Mouse (Mus musculus): ENCODE data around the gene Pla2r1. TPM values are rescaled to one million over a fixed set of nuclear protein-coding genes. Genes with fewer than 3 reads are reported as not detected.

The Pla2r1 gene
- polyA plus RNA-seq, 1 experiment from 2014 or later, result 1.1 TPM

GRCm38 (mm10) chr2:60478778-60479177 is 74.3 kb downstream of the Pla2r1 start:
- ATAC-seq (ENCODE audit: insufficient number of reproducible peaks, low FRiP score, low TSS enrichment, low read depth) (no peak), DNase-seq (ENCODE audit: low spot score) (no peak)
- no peak overlapping the region for H3K9ac ChIP-seq (ENCODE audit: low read length)
- no peak overlapping the region for H3K4me2 ChIP-seq (ENCODE audit: low read depth, severe bottlenecking)
- H3K4me1 ChIP-seq (ENCODE audit: control insufficient read depth, insufficient read depth, low read length), result no peaks in the 10 kb centered on the region
- H3K27ac ChIP-seq (replicated peaks; ENCODE audit: low read depth, low read length), result no peak overlapping the region
- WGBS, result 87% methylated on average over 2 of the region's 2 CpGs
- H3K4me3 ChIP-seq (ENCODE audit: low read depth, low read length), result no peak overlapping the region
- no peaks in the 10 kb centered on the region for H3K27me3 ChIP-seq (ENCODE audit: control insufficient read depth, insufficient read depth, low read length)
- H3K9me3 ChIP-seq (ENCODE audit: control insufficient read depth, low read length), result no peaks in the 10 kb centered on the region
- H3K36me3 ChIP-seq (ENCODE audit: control insufficient read depth, insufficient read depth, low read length), result no peaks in the 10 kb centered on the region

- Histone ChIP-seq H3K9ac (ENCODE audit: low read length) (no peak overlapping the region), H3K27me3 (ENCODE audit: control insufficient read depth, insufficient read depth, low read length) (no peaks in the 10 kb centered on the region), H3K4me1 (ENCODE audit: control insufficient read depth, insufficient read depth, low read length) (no peaks in the 10 kb centered on the region), H3K27ac (replicated peaks; ENCODE audit: low read depth, low read length) (no peak overlapping the region), H3K4me2 (ENCODE audit: low read depth, severe bottlenecking) (no peak overlapping the region), H3K4me3 (ENCODE audit: low read depth, low read length) (no peak overlapping the region), H3K9me3 (ENCODE audit: control insufficient read depth, low read length) (no peaks in the 10 kb centered on the region), H3K36me3 (ENCODE audit: control insufficient read depth, insufficient read depth, low read length) (no peaks in the 10 kb centered on the region)
- ATAC-seq (ENCODE audit: insufficient number of reproducible peaks, low FRiP score, low TSS enrichment, low read depth), result no peak
- no peak for DNase-seq (ENCODE audit: low spot score)
- 83% methylated on average over 11 of the region's 11 CpGs for WGBS
Measured at GRCm38 (mm10) chr2:60468901-60469770, 84.0 kb downstream of the Pla2r1 start.

- H3K9me3 ChIP-seq (ENCODE audit: control insufficient read depth, low read length), result no peaks in the 10 kb centered on the region
- WGBS, result 92% methylated on average over 7 of the region's 7 CpGs
- no peak overlapping the region for H3K27ac ChIP-seq (replicated peaks; ENCODE audit: low read depth, low read length)
- DNase-seq (ENCODE audit: low spot score) (no peak), ATAC-seq (ENCODE audit: insufficient number of reproducible peaks, low FRiP score, low TSS enrichment, low read depth) (no peak)
- H3K27me3 ChIP-seq (ENCODE audit: control insufficient read depth, insufficient read depth, low read length), result no peaks in the 10 kb centered on the region
- no peak overlapping the region for H3K4me3 ChIP-seq (ENCODE audit: low read depth, low read length)
- no peaks in the 10 kb centered on the region for H3K36me3 ChIP-seq (ENCODE audit: control insufficient read depth, insufficient read depth, low read length)
- no peak overlapping the region for H3K4me2 ChIP-seq (ENCODE audit: low read depth, severe bottlenecking)
- H3K4me1 ChIP-seq (ENCODE audit: control insufficient read depth, insufficient read depth, low read length), result no peaks in the 10 kb centered on the region
- H3K9ac ChIP-seq (ENCODE audit: low read length), result no peak overlapping the region
Measured at GRCm38 (mm10) chr2:60452376-60452775, 100.7 kb downstream of the Pla2r1 start.

- Histone ChIP-seq H3K9ac (ENCODE audit: low read length) (no peak overlapping the region), H3K27ac (replicated peaks; ENCODE audit: low read depth, low read length) (no peak overlapping the region), H3K36me3 (ENCODE audit: control insufficient read depth, insufficient read depth, low read length) (no peaks in the 10 kb centered on the region), H3K4me1 (ENCODE audit: control insufficient read depth, insufficient read depth, low read length) (no peaks in the 10 kb centered on the region), H3K4me3 (ENCODE audit: low read depth, low read length) (no peak overlapping the region), H3K27me3 (ENCODE audit: control insufficient read depth, insufficient read depth, low read length) (no peaks in the 10 kb centered on the region), H3K9me3 (ENCODE audit: control insufficient read depth, low read length) (no peaks in the 10 kb centered on the region), H3K4me2 (ENCODE audit: low read depth, severe bottlenecking) (no peak overlapping the region)
- 61% methylated on average over 3 of the region's 3 CpGs for WGBS
- ATAC-seq (ENCODE audit: insufficient number of reproducible peaks, low FRiP score, low TSS enrichment, low read depth) (no peak), DNase-seq (ENCODE audit: low spot score) (no peak)
Measured at GRCm38 (mm10) chr2:60451119-60451773, 101.9 kb downstream of the Pla2r1 start.

GRCm38 (mm10) chr2:60449732-60450131 is 103.4 kb downstream of the Pla2r1 start:
- H3K27me3 ChIP-seq (ENCODE audit: control insufficient read depth, insufficient read depth, low read length), result no peaks in the 10 kb centered on the region
- no peaks in the 10 kb centered on the region for H3K4me1 ChIP-seq (ENCODE audit: control insufficient read depth, insufficient read depth, low read length)
- no peak overlapping the region for H3K4me2 ChIP-seq (ENCODE audit: low read depth, severe bottlenecking)
- no peak overlapping the region for H3K4me3 ChIP-seq (ENCODE audit: low read depth, low read length)
- no peak for DNase-seq (ENCODE audit: low spot score)
- WGBS, result 77% methylated on average over 6 of the region's 6 CpGs
- no peak for ATAC-seq (ENCODE audit: insufficient number of reproducible peaks, low FRiP score, low TSS enrichment, low read depth)
- no peaks in the 10 kb centered on the region for H3K9me3 ChIP-seq (ENCODE audit: control insufficient read depth, low read length)
- H3K9ac ChIP-seq (ENCODE audit: low read length), result no peak overlapping the region
- H3K36me3 ChIP-seq (ENCODE audit: control insufficient read depth, insufficient read depth, low read length), result no peaks in the 10 kb centered on the region
- no peak overlapping the region for H3K27ac ChIP-seq (replicated peaks; ENCODE audit: low read depth, low read length)

- Histone ChIP-seq H3K4me3 (ENCODE audit: low read depth, low read length) (no peak overlapping the region), H3K4me1 (ENCODE audit: control insufficient read depth, insufficient read depth, low read length) (no peaks in the 10 kb centered on the region), H3K36me3 (ENCODE audit: control insufficient read depth, insufficient read depth, low read length) (no peaks in the 10 kb centered on the region), H3K9ac (ENCODE audit: low read length) (no peak overlapping the region), H3K4me2 (ENCODE audit: low read depth, severe bottlenecking) (no peak overlapping the region), H3K9me3 (ENCODE audit: control insufficient read depth, low read length) (no peaks in the 10 kb centered on the region), H3K27ac (replicated peaks; ENCODE audit: low read depth, low read length) (no peak overlapping the region), H3K27me3 (ENCODE audit: control insufficient read depth, insufficient read depth, low read length) (no peaks in the 10 kb centered on the region)
- DNase-seq (ENCODE audit: low spot score), result no peak
- WGBS, result 67% methylated on average over 9 of the region's 9 CpGs
- ATAC-seq (ENCODE audit: insufficient number of reproducible peaks, low FRiP score, low TSS enrichment, low read depth), result no peak
Measured at GRCm38 (mm10) chr2:60444711-60445509, 108.2 kb downstream of the Pla2r1 start.

GRCm38 (mm10) chr2:60443279-60443678 is 109.8 kb downstream of the Pla2r1 start:
- Histone ChIP-seq H3K27me3 (ENCODE audit: control insufficient read depth, insufficient read depth, low read length) (no peaks in the 10 kb centered on the region), H3K27ac (replicated peaks; ENCODE audit: low read depth, low read length) (no peak overlapping the region), H3K9me3 (ENCODE audit: control insufficient read depth, low read length) (no peaks in the 10 kb centered on the region), H3K4me2 (ENCODE audit: low read depth, severe bottlenecking) (no peak overlapping the region), H3K4me3 (ENCODE audit: low read depth, low read length) (no peak overlapping the region), H3K9ac (ENCODE audit: low read length) (no peak overlapping the region), H3K4me1 (ENCODE audit: control insufficient read depth, insufficient read depth, low read length) (no peaks in the 10 kb centered on the region), H3K36me3 (ENCODE audit: control insufficient read depth, insufficient read depth, low read length) (no peaks in the 10 kb centered on the region)
- WGBS, result 88% methylated on average over 7 of the region's 7 CpGs
- ATAC-seq (ENCODE audit: insufficient number of reproducible peaks, low FRiP score, low TSS enrichment, low read depth), result no peak
- DNase-seq (ENCODE audit: low spot score), result no peak

- no peak for ATAC-seq (ENCODE audit: insufficient number of reproducible peaks, low FRiP score, low TSS enrichment, low read depth)
Measured at GRCm38 (mm10) chr2:60441875-60442274, 111.2 kb downstream of the Pla2r1 start.

More at GRCm38 (mm10) chr2:60441875-60442274, 111.2 kb downstream of the Pla2r1 start:
- DNase-seq (ENCODE audit: low spot score), result peak; percentile 23
- Histone ChIP-seq H3K4me2 (ENCODE audit: low read depth, severe bottlenecking) (no peak overlapping the region), H3K4me3 (ENCODE audit: low read depth, low read length) (no peak overlapping the region), H3K27me3 (ENCODE audit: control insufficient read depth, insufficient read depth, low read length) (no peaks in the 10 kb centered on the region), H3K36me3 (ENCODE audit: control insufficient read depth, insufficient read depth, low read length) (no peaks in the 10 kb centered on the region), H3K9me3 (ENCODE audit: control insufficient read depth, low read length) (no peaks in the 10 kb centered on the region), H3K27ac (replicated peaks; ENCODE audit: low read depth, low read length) (no peak overlapping the region), H3K9ac (ENCODE audit: low read length) (no peak overlapping the region), H3K4me1 (ENCODE audit: control insufficient read depth, insufficient read depth, low read length) (no peaks in the 10 kb centered on the region)
- 14% methylated on average over 3 of the region's 3 CpGs for WGBS
